Mouse (Mus musculus) heart, embryonic 13.5 days (tissue): ENCODE results near the gene Pold2. TPM values are rescaled to one million over a fixed set of nuclear protein-coding genes. Genes with fewer than 3 reads are reported as not detected.

ENCODE experiments used
- ATAC-seq: fragments of 200-750 bp; cut with Nextera tagmentation; 2 replicates; pipeline ENCODE4 v1.8.0; 2017; ENCODE audit warnings: moderate TSS enrichment; ENCODE audit not compliant: insufficient number of reproducible peaks, low FRiP score, low TSS enrichment; ENCODE audit errors: extremely low read depth
- H3K27ac ChIP-seq: fragments of 300-500 bp; sonication (generic); replicated peaks from 2 replicates; pipeline ENCODE4 v1.5.1; 2015; ENCODE audit warnings: moderate library complexity, mild to moderate bottlenecking, inconsistent platforms
- H3K27me3 ChIP-seq: fragments of 300-500 bp; sonication (generic); replicated peaks from 2 replicates; pipeline ENCODE4 v1.6.1; 2015; ENCODE audit warnings: mild to moderate bottlenecking, inconsistent platforms
- H3K36me3 ChIP-seq: fragments of 300-500 bp; sonication (generic); 2 replicates; pipeline ENCODE4 v1.6.1; 2015; ENCODE audit warnings: mild to moderate bottlenecking, inconsistent platforms
- H3K4me1 ChIP-seq: fragments of 300-500 bp; sonication (generic); 2 replicates; pipeline ENCODE4 v1.6.1; 2015; ENCODE audit warnings: inconsistent platforms
- H3K4me2 ChIP-seq: fragments of 300-500 bp; sonication (generic); 2 replicates; pipeline ENCODE4 v1.6.1; 2015; ENCODE audit warnings: inconsistent platforms, mild to moderate bottlenecking, moderate library complexity
- H3K4me3 ChIP-seq: fragments of 300-500 bp; sonication (generic); 2 replicates; pipeline ENCODE4 v1.5.1; 2015; ENCODE audit warnings: moderate library complexity, mild to moderate bottlenecking, inconsistent platforms
- H3K9ac ChIP-seq: fragments of 300-500 bp; sonication (generic); 2 replicates; pipeline ENCODE4 v1.6.1; 2015; ENCODE audit warnings: inconsistent platforms, mild to moderate bottlenecking, moderate library complexity
- H3K9me3 ChIP-seq: fragments of 300-500 bp; sonication (generic); 2 replicates; pipeline ENCODE4 v1.6.1; 2016; ENCODE audit warnings: inconsistent platforms
- WGBS: fragments of 180-500 bp; shearing (Covaris S2); methylation state at CpG from one replicate; pipeline ENCODE4 v1.1.7; 2015; ENCODE audit warnings: mixed read lengths; 5-methylcytosine and 5-hydroxymethylcytosine counted together
- polyA plus RNA-seq: library from polyadenylated mRNA; unstranded; fragments of >200 nt; fragmentation: Nextera tagmentation; extraction: Ambion mirVana; gene quantifications from 2 replicates; pipeline ENCODE4 v1.2.1, GENCODE M21; 2015

Pold2 gene
- polyA plus RNA-seq, 1 experiment from 2014 or later, result 109 TPM

GRCm38 (mm10) chr11:5912635-5913034, 34.5 kb upstream of the Pold2 start:
- peaks cover 24% of the 10 kb centered on the region for H3K4me1 ChIP-seq
- peak; percentile 20; the same call in 1 of the 2 replicates for ATAC-seq
- WGBS, result 31% methylated on average over 5 of the region's 5 CpGs
- H3K36me3 ChIP-seq, result no peaks in the 10 kb centered on the region
- H3K4me3 ChIP-seq, result no peak overlapping the region
- no peak overlapping the region for H3K27ac ChIP-seq
- H3K9ac ChIP-seq, result no peak overlapping the region
- no peaks in the 10 kb centered on the region for H3K9me3 ChIP-seq
- H3K27me3 ChIP-seq, result no peaks in the 10 kb centered on the region
- H3K4me2 ChIP-seq, result no peak overlapping the region

GRCm38 (mm10) chr11:5908642-5909041, 30.6 kb upstream of the Pold2 start:
- Histone ChIP-seq H3K9ac (no peak overlapping the region), H3K9me3 (no peaks in the 10 kb centered on the region), H3K4me1 (peaks cover 8% of the 10 kb centered on the region), H3K27me3 (no peaks in the 10 kb centered on the region; the same call in 1 of the 2 replicates), H3K4me3 (no peak overlapping the region), H3K36me3 (no peaks in the 10 kb centered on the region), H3K4me2 (no peak overlapping the region), H3K27ac (no peak overlapping the region)
- WGBS, result 57% methylated on average over 4 of the region's 4 CpGs
- ATAC-seq, result no peak

GRCm38 (mm10) chr11:5907096-5907495, 29.0 kb upstream of the Pold2 start:
- Histone ChIP-seq H3K4me1 (peaks cover 6% of the 10 kb centered on the region), H3K9me3 (no peaks in the 10 kb centered on the region), H3K27ac (no peak overlapping the region), H3K4me2 (no peak overlapping the region), H3K9ac (no peak overlapping the region), H3K4me3 (no peak overlapping the region), H3K36me3 (no peaks in the 10 kb centered on the region), H3K27me3 (peaks cover 9% of the 10 kb centered on the region)
- no peak for ATAC-seq
- 57% methylated on average over 5 of the region's 5 CpGs for WGBS

- H3K4me3 ChIP-seq, result no peak overlapping the region
- H3K27ac ChIP-seq, result no peak overlapping the region
- peaks cover 18% of the 10 kb centered on the region for H3K4me1 ChIP-seq
- ATAC-seq, result no peak
- H3K27me3 ChIP-seq, result peaks cover 20% of the 10 kb centered on the region
- H3K4me2 ChIP-seq, result no peak overlapping the region
- no peaks in the 10 kb centered on the region for H3K36me3 ChIP-seq
- 78% methylated on average over 10 of the region's 10 CpGs for WGBS
- H3K9ac ChIP-seq, result no peak overlapping the region
- no peaks in the 10 kb centered on the region for H3K9me3 ChIP-seq
Observed at GRCm38 (mm10) chr11:5905778-5906518, 27.9 kb upstream of the Pold2 start.

GRCm38 (mm10) chr11:5904871-5905270, 26.8 kb upstream of the Pold2 start:
- Histone ChIP-seq H3K27ac (no peak overlapping the region), H3K36me3 (no peaks in the 10 kb centered on the region), H3K4me3 (no peak overlapping the region), H3K9me3 (no peaks in the 10 kb centered on the region), H3K4me2 (no peak overlapping the region), H3K9ac (no peak overlapping the region), H3K4me1 (peaks cover 26% of the 10 kb centered on the region), H3K27me3 (peaks cover 20% of the 10 kb centered on the region)
- WGBS, result 89% methylated on average over 6 of the region's 6 CpGs
- no peak for ATAC-seq

GRCm38 (mm10) chr11:5904357-5904756, 26.3 kb upstream of the Pold2 start:
- Histone ChIP-seq H3K4me2 (no peak overlapping the region), H3K4me1 (peaks cover 26% of the 10 kb centered on the region), H3K27me3 (peaks cover 24% of the 10 kb centered on the region), H3K36me3 (no peaks in the 10 kb centered on the region), H3K9me3 (no peaks in the 10 kb centered on the region), H3K4me3 (no peak overlapping the region), H3K27ac (no peak overlapping the region), H3K9ac (no peak overlapping the region)
- WGBS, result 80% methylated on average over 19 of the region's 19 CpGs
- ATAC-seq, result no peak

GRCm38 (mm10) chr11:5903844-5904243, 25.8 kb upstream of the Pold2 start:
- peaks cover 24% of the 10 kb centered on the region for H3K27me3 ChIP-seq
- H3K36me3 ChIP-seq, result no peaks in the 10 kb centered on the region
- no peak overlapping the region for H3K4me2 ChIP-seq
- H3K4me3 ChIP-seq, result no peak overlapping the region
- H3K9me3 ChIP-seq, result no peaks in the 10 kb centered on the region
- H3K4me1 ChIP-seq, result peaks cover 31% of the 10 kb centered on the region
- H3K9ac ChIP-seq, result no peak overlapping the region
- ATAC-seq, result no peak
- H3K27ac ChIP-seq, result no peak overlapping the region
- 71% methylated on average over 2 of the region's 2 CpGs for WGBS

- peak overlapping the region; percentile 76 for H3K9ac ChIP-seq
Observed at GRCm38 (mm10) chr11:5902390-5902789, 24.3 kb upstream of the Pold2 start.

GRCm38 (mm10) chr11:5901950-5902349, 23.9 kb upstream of the Pold2 start:
- Histone ChIP-seq H3K4me3 (peak overlapping the region; percentile 51), H3K27me3 (peaks cover 24% of the 10 kb centered on the region), H3K4me1 (peaks cover 50% of the 10 kb centered on the region), H3K36me3 (no peaks in the 10 kb centered on the region), H3K27ac (peak overlapping the region; percentile 65), H3K9ac (peak overlapping the region; percentile 76), H3K4me2 (peak overlapping the region; percentile 73), H3K9me3 (no peaks in the 10 kb centered on the region)
- WGBS, result 2% methylated on average over 32 of the region's 32 CpGs
- no peak for ATAC-seq

More at GRCm38 (mm10) chr11:5902390-5902789, 24.3 kb upstream of the Pold2 start:
- Histone ChIP-seq H3K27ac (peak overlapping the region; percentile 65), H3K4me1 (peaks cover 46% of the 10 kb centered on the region), H3K9me3 (no peaks in the 10 kb centered on the region), H3K4me3 (peak overlapping the region; percentile 51), H3K27me3 (peaks cover 24% of the 10 kb centered on the region), H3K36me3 (no peaks in the 10 kb centered on the region), H3K4me2 (peak overlapping the region; percentile 73)
- no peak for ATAC-seq
- 26% methylated on average over 6 of the region's 6 CpGs for WGBS

GRCm38 (mm10) chr11:5901320-5901719, 23.2 kb upstream of the Pold2 start:
- Histone ChIP-seq H3K4me2 (peak overlapping the region; percentile 73), H3K27ac (peak overlapping the region; percentile 65), H3K9ac (peak overlapping the region; percentile 76), H3K36me3 (peaks cover 3% of the 10 kb centered on the region; the same call in 1 of the 2 replicates), H3K9me3 (no peaks in the 10 kb centered on the region), H3K4me1 (peaks cover 57% of the 10 kb centered on the region), H3K4me3 (peak overlapping the region; percentile 51), H3K27me3 (peaks cover 24% of the 10 kb centered on the region)
- WGBS, result 18% methylated on average over 3 of the region's 3 CpGs
- ATAC-seq, result no peak

GRCm38 (mm10) chr11:5899286-5899685, 21.2 kb upstream of the Pold2 start:
- no peaks in the 10 kb centered on the region for H3K9me3 ChIP-seq
- H3K4me1 ChIP-seq, result peaks cover 76% of the 10 kb centered on the region
- H3K4me2 ChIP-seq, result no peak overlapping the region
- H3K9ac ChIP-seq, result 0 out of 2 replicates have a peak overlapping the region, but pooled peaks have one; percentile 90
- peaks cover 6% of the 10 kb centered on the region; the same call in 1 of the 2 replicates for H3K36me3 ChIP-seq
- peak overlapping the region; percentile 97 for H3K27ac ChIP-seq
- H3K27me3 ChIP-seq, result peaks cover 27% of the 10 kb centered on the region
- ATAC-seq, result no peak
- no peak overlapping the region for H3K4me3 ChIP-seq
- 90% methylated on average over 10 of the region's 10 CpGs for WGBS

- H3K4me1 ChIP-seq, result peaks cover 84% of the 10 kb centered on the region
- peaks cover 6% of the 10 kb centered on the region; the same call in 1 of the 2 replicates for H3K36me3 ChIP-seq
- WGBS, result 21% methylated on average over 5 of the region's 5 CpGs
- H3K9ac ChIP-seq, result peak within 1 kb of the TSS; percentile 90
- 0 out of 2 replicates have a peak, but pooled peaks have one; percentile 26 for ATAC-seq
- peak within 1 kb of the TSS; percentile 57 for H3K4me3 ChIP-seq
- peaks cover 27% of the 10 kb centered on the region for H3K27me3 ChIP-seq
- peak within 1 kb of the TSS; percentile 97 for H3K27ac ChIP-seq
- peak within 1 kb of the TSS; percentile 71 for H3K4me2 ChIP-seq
- no peaks in the 10 kb centered on the region for H3K9me3 ChIP-seq
Observed at GRCm38 (mm10) chr11:5898531-5898930, 20.4 kb upstream of the Pold2 start, which contains the start of gene Myl7. Gene Myl7, minus strand, starts transcription at chr11:5898782.
